ENCODE assay signal across 11 mouse cellular contexts in the genomic region with DNA sequence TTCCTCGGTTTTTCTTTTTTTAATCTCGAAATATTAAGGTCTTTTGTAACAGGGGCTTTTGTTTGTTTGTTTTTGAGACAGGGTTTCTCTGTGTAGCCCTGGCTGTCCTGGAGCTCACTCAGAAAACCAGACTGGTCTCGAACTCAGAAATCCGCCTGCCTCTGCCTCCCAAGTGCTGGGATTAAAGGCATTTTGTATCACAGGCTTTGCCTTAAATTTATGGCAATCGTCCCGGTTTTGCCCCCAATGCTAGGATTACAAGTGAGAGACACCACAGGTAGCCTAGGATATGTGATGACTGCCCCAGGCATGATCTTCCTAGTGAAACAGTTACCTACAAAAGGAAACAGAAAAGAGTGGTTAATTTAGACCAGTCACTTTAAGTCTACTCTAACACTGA. TPM values are rescaled to one million over a fixed set of nuclear protein-coding genes. Genes with fewer than 3 reads are reported as not detected.
A peak's percentile ranks its signal among the peaks of the same experiment; 100 is the strongest.
DNase-seq lines count a peak whose midpoint lies in the region; ATAC-seq and TF ChIP-seq lines count a peak whose summit lies in the region.
"Had no signal": no experiment of that assay in that cellular context is flagged by ENCODE, and none has a peak within 500 bp of the region (broad histone marks: within the 10 kb centered on the region; RNA-seq: fewer than 3 reads in every experiment).

No protein-coding gene starts in this region.

- H3ac ChIP-seq in C2C12 (ENCODE audit: control insufficient read depth, insufficient read length, low read depth), result no peak overlapping the region

- H3K27ac ChIP-seq in forebrain, embryonic 13.5 days, result no peak overlapping the region
- no peak overlapping the region for H3K27ac ChIP-seq in liver, embryonic 14.5 days

- no peaks in the 10 kb centered on the region for H3K79me3 ChIP-seq in C2C12 (ENCODE audit: low read depth)

- no peaks in the 10 kb centered on the region for H3K36me3 ChIP-seq in C2C12 (ENCODE audit: control insufficient read depth, insufficient read depth)
- H3K36me3 ChIP-seq in forebrain, embryonic 13.5 days (ENCODE audit: poor library complexity, severe bottlenecking), result no peaks in the 10 kb centered on the region
- H3K36me3 ChIP-seq in liver, embryonic 14.5 days (replicated peaks; ENCODE audit: control insufficient read depth, insufficient read depth, low read depth), result no peaks in the 10 kb centered on the region

- peaks cover 7% of the 10 kb centered on the region; the same call in 1 of the 2 replicates for H3K4me1 ChIP-seq in forebrain, embryonic 13.5 days
- H3K4me1 ChIP-seq in liver, embryonic 14.5 days (replicated peaks; ENCODE audit: control insufficient read depth in 2 of 2, insufficient read depth in 2 of 2, low read length in 1 of 2), result peaks cover 0 to 27% of the 10 kb centered on the region in 2 experiments; a peak in 3 of 4 replicates

- no peak for TF ChIP-seq EP300 in liver, embryonic 14.5 days (IDR thresholded peaks at IDR 0.05; ENCODE audit: low read depth)

- H3K4me3 ChIP-seq in C2C12 (ENCODE audit: insufficient read depth, poor library complexity, severe bottlenecking), result peak overlapping the region; percentile 40
- peak overlapping the region; percentile 49 for H3K4me3 ChIP-seq in forebrain, embryonic 13.5 days
- H3K4me3 ChIP-seq in liver, embryonic 14.5 days (ENCODE audit: insufficient read depth in 1 of 2, low read depth in 2 of 2, low read length in 2 of 2), result peak overlapping the region; percentile 55 to 56; a peak in 2 of 4 replicates

- H3K27me3 ChIP-seq in C2C12 (ENCODE audit: control insufficient read depth, insufficient read depth, insufficient read length), result no peaks in the 10 kb centered on the region
- H3K27me3 ChIP-seq in forebrain, embryonic 13.5 days, result peaks cover 24% of the 10 kb centered on the region
- peaks cover 6% of the 10 kb centered on the region for H3K27me3 ChIP-seq in liver, embryonic 14.5 days (ENCODE audit: control insufficient read depth, insufficient read depth, low read length)

- H3K4me2 ChIP-seq in forebrain, embryonic 13.5 days, result peak overlapping the region; percentile 65
- H3K4me2 ChIP-seq in liver, embryonic 14.5 days (ENCODE audit: low read depth), result peak overlapping the region; percentile 79

- DNase-seq in embryo, embryonic 9.5 days (ENCODE audit: extremely low spot score), result peak; percentile 41
- DNase-seq in embryo, embryonic 11 days, result no peak
- no peak for DNase-seq in liver, embryonic 14.5 days (ENCODE audit: low read depth in 3 of 3, low spot score in 3 of 3)
- no peak for DNase-seq in testis, postnatal 10 days (ENCODE audit: low spot score)
- DNase-seq in embryo, embryonic 10 days (ENCODE audit: low spot score), result no peak
- DNase-seq: cerebellum, adult 9-10 months; right cerebral cortex, postnatal 4 days had no signal

- 19% methylated on average over 6 of the region's 6 CpGs for WGBS in forebrain, embryonic 13.5 days
- 10% methylated on average over 6 of the region's 6 CpGs for WGBS in liver, embryonic 14.5 days (ENCODE audit: insufficient replicate concordance)

- H3K9me3 ChIP-seq in forebrain, embryonic 13.5 days (replicated peaks), result no peaks in the 10 kb centered on the region
- H3K9me3 ChIP-seq in liver, embryonic 14.5 days (ENCODE audit: control insufficient read depth, low read length), result no peaks in the 10 kb centered on the region

- H3K9ac ChIP-seq in forebrain, embryonic 13.5 days, result peak overlapping the region; percentile 72; the same call in 1 of the 2 replicates
- no peak overlapping the region for H3K9ac ChIP-seq in liver, embryonic 14.5 days (replicated peaks)

- no peak for TF ChIP-seq CTCF in C2C12 (IDR thresholded peaks at IDR 0.05; ENCODE audit: control insufficient read depth, insufficient read depth, insufficient read length)
- TF ChIP-seq CTCF in liver, embryonic 14.5 days (IDR thresholded peaks at IDR 0.05; ENCODE audit: low read depth), result no peak

- H3K79me2 ChIP-seq in C2C12 (ENCODE audit: control insufficient read depth, insufficient read depth), result no peaks in the 10 kb centered on the region

- ATAC-seq in forebrain, embryonic 13.5 days, result no peak
- no peak for ATAC-seq in liver, embryonic 14.5 days (ENCODE audit: insufficient read depth)
- no peak for ATAC-seq in erythroid progenitor cell, adult 5-6 weeks (replicated peaks; ENCODE audit: low FRiP score, poor library complexity, severe bottlenecking)

TF ChIP-seq in C2C12, 6 proteins besides CTCF, POLR2A, EP300 and RAD21:
- TF ChIP-seq CEBPB (IDR thresholded peaks at IDR 0.05; ENCODE audit: low read depth), result no peak

RNA-seq across cellular contexts. Expression of a gene that starts 34.0 kb away (rescaled TPM):
- not detected for polyA plus RNA-seq in C2C12 (2012; fragmentation: generic; extraction: Trizol)
- not detected in 2 replicates for polyA plus RNA-seq in forebrain, embryonic 13.5 days (2015; fragmentation: Nextera tagmentation; extraction: Ambion mirVana)
- not detected in 2 replicates for polyA plus RNA-seq in liver, embryonic 14.5 days (2012; rRNA removed)
- polyA plus RNA-seq in liver, embryonic 14.5 days (2014; fragmentation: Nextera tagmentation; extraction: Ambion mirVana), result not detected in 2 replicates
- not detected in 2 replicates for total RNA-seq in erythroid progenitor cell, adult 5-6 weeks (2015; ENCODE audit: low replicate concordance)
- total RNA-seq in erythroid progenitor cell, adult 5-6 weeks (2017; ENCODE audit: low replicate concordance), result not detected in 2 replicates
- total RNA-seq: layer of hippocampus, postnatal 14 days had no signal

RNA-seq across cellular contexts. Expression of a gene that starts 53.4 kb away (rescaled TPM):
- not detected for polyA plus RNA-seq in C2C12 (2012; fragmentation: generic; extraction: Trizol)
- not detected in 2 replicates for polyA plus RNA-seq in forebrain, embryonic 13.5 days (2015; fragmentation: Nextera tagmentation; extraction: Ambion mirVana)
- polyA plus RNA-seq in liver, embryonic 14.5 days (2012; rRNA removed), result 0.02 TPM in 1 of 2 replicates, not detected in the other
- polyA plus RNA-seq in liver, embryonic 14.5 days (2014; fragmentation: Nextera tagmentation; extraction: Ambion mirVana), result not detected in 2 replicates
- not detected in 2 replicates for total RNA-seq in erythroid progenitor cell, adult 5-6 weeks (2015; ENCODE audit: low replicate concordance)
- total RNA-seq in erythroid progenitor cell, adult 5-6 weeks (2017; ENCODE audit: low replicate concordance), result not detected in 2 replicates
- total RNA-seq: layer of hippocampus, postnatal 14 days had no signal
